Mouse (Mus musculus) heart, postnatal 10 days (tissue): ENCODE measurements around the gene Alg6. TPM values are rescaled to one million over a fixed set of nuclear protein-coding genes. Genes with fewer than 3 reads are reported as not detected.

Experiments
- DNase-seq, 2 experiments: peaks; one replicate each; pipeline ENCODE4 v3.0.0; 2021
- intact Hi-C: fragments of 180-260 bp; cut with DNase I; formaldehyde crosslinking; loops from one replicate; pipeline ENCODE4 v1.15.1; 2025
- total RNA-seq, 2 experiments: library from RNA; stranded (reverse); gene quantifications; 2 replicates each; pipeline ENCODE4 v1.2.3; 2021

Alg6 gene
- 1 to 10 TPM; 7.9 to 8.0 TPM for total RNA-seq

DNA sequence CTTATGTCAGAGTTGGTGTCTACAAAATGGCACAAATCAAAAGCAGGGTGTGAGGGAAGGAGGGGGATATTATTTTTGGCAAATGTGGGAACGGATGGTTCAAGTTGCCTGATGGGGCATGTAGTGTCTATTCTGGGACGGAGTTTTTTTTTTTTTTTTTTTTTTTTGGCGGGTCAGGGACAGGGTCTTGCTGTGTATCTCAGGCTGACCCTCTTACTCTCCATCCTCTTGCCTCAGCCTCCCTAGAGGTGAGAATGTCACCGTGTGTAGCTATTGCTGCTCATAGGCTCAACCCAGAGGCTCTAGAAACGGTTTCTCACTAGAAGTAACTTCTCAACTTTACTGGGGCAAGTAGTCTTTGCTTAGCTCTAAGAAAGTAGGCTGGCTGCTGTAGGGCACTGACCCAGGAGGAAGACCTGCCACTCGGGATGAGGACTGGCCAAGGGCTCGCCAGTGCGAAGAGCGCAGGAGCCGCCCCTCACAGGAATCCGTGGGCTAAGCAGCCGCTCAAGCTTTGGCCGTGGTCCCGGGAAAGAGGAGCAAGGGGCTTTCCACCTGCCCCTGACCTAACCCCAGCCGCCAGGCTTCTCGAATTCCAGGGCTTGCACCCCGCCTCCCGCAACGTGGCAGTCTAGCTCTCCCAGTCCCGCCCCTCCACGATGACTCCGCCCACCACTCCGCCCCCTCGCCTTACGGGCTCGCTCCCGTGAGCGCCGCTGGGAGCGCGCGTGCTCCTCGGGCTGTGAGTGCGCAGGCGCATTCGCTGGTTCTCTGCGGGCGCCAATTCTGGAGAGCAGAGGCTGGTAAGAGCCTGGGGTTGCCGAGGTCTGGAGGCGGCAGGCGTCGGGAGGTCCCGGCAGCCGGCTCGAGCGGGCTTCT is at the start of gene Alg6:
Gene Alg6 (plus strand): TSS at position 761 of the 879 bp plus-strand sequence.
- DNase-seq, result peak; percentile 98
- intact Hi-C loops, result loop anchor here (2.0 kb wide), 1 partner anchor 54 kb away; no protein-coding TSS in a partner anchor

DNA sequence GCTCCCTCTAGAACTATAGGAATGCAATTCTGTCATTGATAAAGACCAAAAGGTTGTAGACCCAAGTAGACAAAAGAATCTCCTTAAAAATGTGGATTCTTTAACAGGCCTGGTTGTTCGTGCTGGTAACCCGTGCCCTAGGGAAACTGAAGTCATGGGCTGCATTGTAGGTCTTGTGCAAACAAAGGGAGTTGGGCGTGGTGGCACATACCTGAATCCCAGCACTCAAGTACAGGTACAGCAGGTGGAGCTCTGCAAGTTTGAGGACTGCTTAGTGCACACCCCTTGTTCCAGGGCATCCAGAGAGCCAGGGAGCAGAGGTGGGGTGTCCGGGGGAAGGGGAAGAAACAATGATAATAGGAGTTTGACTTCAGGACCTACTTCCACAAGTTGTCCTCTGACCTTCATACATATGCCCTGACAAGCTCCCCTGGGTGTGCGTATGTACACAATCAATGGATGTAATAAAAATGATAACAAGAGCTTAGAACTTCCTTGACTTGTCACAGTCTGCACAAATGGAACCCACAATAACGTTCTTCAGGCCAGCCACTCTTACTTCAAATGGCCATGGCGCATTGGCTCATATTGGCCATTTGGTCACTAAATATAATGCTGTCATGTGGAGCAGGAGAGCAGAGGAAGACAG is 45.1 kb upstream of the Alg6 start:
- intact Hi-C loops, result no loop called here
- DNase-seq, result no peak

DNA sequence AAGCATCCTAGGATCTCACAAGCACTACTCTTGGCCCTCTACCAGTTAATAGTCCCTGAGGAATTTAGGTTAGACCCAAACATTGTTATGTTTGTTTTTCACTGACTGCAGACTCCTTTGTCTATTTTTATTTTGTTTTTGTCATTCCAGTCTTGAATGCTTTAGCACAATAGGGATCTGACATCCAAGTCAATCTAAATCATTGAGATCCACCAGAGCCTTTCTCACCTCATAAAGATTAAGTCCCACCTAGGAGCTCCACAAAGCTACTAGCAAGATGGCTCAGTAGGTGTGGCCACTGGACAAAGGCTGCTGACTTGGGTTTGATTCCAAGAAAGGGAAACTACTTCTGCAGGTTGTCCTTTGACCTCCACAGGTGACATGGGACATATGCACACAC is 40.3 kb upstream of the Alg6 start:
- intact Hi-C loops, result no loop called here
- DNase-seq, result no peak

DNA sequence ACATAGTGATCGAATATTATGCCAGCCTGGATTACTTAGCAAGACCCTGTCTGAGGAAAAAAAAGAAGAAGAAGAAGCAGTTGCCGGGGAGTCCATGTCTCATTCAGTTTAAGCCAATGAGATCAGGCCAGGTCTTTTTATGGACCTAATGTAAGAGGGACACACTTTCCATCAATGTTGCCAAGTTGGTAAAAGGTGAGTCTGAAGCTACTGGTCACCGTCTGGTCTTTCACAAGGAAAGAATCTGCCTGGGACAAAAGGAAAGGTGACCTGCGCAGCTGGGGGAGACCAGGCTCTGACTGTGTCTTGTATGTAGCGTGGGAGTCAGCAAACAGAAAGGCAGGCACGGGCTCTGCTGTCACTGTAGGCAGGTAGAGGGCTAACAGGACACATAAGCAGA is 31.5 kb upstream of the Alg6 start:
- intact Hi-C loops, result no loop called here
- peak; percentile 54 to 61 for DNase-seq

DNA sequence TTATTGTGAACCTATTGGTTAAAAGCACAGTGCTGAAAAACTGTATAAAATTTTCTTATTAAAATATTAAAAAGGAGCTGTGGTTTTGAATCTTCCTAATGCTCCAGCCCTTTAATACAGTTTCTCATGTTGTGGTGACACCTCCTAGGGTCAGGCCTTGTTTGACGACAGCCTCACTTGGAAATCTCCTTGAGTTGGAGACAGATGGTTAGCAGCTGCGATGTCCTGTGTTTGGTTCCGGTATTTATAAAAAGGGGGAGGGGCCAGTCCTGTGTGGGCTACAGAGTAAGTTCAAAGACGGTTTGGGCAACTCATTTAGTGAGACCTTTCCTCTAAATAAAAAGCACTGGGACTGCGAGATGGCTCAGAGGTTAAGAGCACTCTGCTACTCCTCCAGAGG is 29.2 kb upstream of the Alg6 start:
- DNase-seq, result no peak
- intact Hi-C loops, result no loop called here

DNA sequence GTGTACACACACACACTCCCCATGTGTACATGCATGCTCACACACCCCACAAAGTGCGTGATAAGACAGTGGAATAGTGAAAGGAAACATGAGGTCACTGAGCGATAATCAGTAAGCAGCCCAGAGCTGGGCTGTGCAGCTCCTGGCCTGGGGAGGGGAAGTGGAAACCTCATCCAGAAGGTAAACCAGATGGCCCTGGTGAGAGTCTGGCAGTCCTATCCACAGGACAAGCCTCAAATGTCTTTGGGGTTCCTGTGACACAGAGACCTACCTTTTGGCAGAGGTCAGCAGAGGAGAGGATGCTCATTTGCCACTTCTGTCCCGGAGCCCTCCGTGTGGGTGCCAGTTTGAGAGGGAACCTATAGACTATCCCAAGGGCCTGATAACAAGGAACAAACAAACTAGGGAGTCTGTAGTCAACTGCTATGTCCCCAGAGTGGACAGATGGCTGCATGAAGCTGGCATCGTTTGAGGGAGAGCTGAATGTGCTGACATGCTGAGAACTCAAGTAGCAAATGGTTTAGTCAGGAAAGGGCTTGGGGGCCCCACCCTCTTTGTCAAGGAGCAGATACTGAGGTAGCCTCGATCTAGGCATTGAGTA is 2.8 kb upstream of the Alg6 start:
- no peak for DNase-seq
- intact Hi-C loops, result no loop called here

DNA sequence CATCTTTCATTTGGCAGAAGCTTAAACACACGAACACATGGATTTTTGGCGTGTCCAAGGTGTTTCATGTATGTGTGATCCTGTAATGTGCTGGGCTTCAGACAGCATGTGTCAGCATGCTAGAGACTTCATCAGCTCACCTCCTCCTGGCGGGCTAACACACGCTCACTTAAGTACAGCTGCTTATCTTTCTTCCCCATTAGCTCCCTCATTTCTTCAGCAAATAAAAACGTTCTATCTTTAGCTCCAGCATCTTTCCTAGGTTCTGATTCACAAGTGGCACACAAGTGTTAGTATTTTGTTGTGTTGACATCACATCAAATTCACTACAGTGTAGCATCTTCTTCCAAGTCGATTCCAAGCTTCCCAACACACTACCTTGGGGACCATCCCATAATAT is 1.5 kb upstream of the Alg6 start:
- intact Hi-C loops, result loop anchor here (2.0 kb wide), 1 partner anchor 53 kb away; no protein-coding TSS in a partner anchor
- no peak for DNase-seq

DNA sequence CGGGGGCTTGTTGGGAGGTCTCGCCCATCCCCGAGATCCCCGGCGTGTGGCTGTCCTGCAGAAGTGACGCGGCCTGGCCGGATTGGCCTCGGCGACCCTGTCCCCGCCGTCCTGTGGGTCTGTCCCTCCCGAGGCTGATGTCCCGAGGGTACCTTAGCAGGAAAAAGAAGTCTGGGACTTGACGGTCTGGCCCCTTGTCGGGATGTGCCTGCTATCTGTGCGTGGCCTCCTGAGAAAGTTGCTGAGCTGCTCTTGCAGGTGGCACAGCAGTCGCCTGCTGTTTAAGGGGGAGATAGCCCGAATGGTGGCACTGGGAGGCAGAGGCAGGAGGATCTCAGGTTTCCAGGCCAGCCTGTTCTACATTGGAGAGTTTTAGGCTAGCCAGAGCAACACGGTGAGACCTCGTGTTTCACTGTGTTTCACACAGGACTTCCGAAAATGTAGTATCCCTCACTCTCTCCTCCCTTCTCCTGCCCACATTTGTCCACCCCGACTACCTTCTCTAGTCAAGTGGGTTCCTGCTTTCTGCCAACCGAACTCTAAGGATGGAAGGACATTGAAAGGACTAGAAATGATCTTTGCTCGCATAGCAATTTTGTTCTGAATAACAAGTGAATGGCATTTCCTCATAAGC is 436 bp downstream of the Alg6 start:
- intact Hi-C loops, result loop anchor here (2.0 kb wide), 1 partner anchor 55 kb away; no protein-coding TSS in a partner anchor
- no peak for DNase-seq

DNA sequence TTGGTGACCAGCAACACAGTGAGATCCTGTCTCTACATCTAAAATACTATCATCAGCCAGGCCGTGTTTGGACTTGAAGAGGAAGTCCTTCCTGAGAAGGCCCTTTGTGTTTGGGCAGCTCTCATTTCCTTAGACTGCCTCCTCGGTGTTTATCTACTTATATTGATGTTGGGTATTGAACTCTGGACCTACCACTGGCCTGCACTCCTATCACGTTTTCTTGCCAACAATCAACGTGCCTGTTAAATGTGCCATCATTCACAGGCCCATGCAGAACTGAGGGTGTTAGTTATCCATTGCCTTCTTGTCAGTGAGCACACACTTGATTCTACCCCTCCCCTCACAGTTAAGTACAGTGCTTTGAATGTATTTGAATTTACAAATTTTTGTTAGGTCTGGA is 2.4 kb downstream of the Alg6 start:
- intact Hi-C loops, result no loop called here
- DNase-seq, result no peak

DNA sequence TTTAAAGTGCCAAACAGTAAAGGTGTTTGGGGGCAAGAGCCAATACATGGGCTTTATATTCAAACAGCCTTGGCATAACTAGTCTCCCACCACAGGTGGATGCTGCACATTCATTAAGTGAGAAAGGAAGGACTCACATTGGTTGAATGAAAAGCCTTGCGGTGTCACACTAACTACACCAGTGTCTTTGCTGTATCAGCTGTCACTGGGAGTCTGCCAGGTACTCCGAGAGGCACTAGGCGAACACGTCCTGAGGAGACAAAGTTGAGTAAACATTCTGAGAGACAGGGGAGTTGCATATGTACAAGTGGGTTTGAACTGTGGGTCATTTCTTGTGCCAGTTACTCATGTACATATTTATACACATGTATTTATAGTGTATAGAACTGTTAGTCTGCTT is 8.9 kb downstream of the Alg6 start:
- peak; percentile 20 to 26 for DNase-seq
- intact Hi-C loops, result no loop called here

DNA sequence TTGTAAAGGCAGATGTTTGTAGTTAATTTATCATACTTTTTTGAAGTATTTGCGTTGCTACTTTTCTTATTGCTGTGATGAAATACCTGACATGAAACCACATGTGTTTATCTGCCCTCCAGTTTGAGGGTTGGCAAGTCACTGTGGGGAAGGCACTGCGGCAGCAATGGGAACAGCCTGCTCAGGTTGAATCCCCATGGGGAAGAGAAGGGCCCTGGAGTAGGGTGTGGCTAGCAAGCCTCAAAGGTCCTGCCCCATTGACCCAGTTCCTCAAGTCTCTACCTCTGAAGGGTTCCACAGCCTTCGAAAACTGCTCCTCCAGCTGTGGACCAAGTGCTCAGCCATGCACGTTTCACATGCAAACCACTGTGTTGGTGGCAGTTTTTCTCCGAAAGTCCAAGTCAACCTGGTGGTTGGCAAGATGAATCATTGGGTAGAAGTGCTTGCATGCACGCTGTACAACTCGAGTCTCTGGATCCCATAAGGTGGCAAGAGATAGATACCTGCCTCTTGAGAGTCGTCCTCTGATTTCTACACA is 10.5 kb downstream of the Alg6 start:
- no peak for DNase-seq

DNA sequence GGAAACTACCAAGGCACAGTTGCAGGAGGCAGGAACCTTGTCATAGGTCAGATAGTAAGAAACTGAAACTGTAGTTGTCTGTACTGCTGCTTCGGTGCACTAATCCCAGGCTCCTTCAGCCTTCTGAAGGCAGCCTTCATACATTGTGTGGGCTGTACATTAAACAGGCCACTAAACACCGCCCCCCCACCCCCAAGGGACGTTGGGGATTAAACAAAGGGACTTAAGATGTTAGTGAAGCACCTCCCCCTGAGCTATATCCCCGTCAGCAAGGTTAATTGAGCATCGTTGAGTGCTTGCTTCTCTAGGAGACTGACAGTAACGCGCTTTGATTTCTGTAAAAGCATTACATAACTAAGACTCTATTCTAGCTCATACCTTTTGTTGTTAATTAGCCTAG is 24.4 kb downstream of the Alg6 start:
- no peak for DNase-seq

More for the DNA sequence above, 10.5 kb downstream of the Alg6 start:
- intact Hi-C loops, result no loop called here

DNA sequence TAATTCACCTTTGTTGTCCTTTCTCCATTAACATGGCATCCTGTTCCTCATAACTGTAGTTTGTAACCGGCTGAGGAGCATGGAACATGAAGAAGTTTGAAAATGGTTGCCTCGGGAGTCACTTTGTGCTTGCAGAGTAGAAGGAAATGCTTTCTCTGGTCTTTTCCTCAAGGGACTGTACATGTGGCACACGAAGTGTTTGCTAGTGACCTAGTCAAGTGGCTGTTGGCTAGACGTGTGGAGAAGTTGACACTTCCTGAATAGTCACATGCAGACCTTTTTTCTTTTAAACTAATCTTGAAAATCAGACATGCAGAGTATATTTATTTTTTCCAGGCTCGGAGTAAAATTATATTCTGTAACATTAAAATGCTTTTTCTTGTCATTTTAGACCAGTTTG is 37.0 kb downstream of the Alg6 start:
- intact Hi-C loops, result no loop called here
- DNase-seq, result no peak

More for the DNA sequence above, 24.4 kb downstream of the Alg6 start:
- intact Hi-C loops, result no loop called here

DNA sequence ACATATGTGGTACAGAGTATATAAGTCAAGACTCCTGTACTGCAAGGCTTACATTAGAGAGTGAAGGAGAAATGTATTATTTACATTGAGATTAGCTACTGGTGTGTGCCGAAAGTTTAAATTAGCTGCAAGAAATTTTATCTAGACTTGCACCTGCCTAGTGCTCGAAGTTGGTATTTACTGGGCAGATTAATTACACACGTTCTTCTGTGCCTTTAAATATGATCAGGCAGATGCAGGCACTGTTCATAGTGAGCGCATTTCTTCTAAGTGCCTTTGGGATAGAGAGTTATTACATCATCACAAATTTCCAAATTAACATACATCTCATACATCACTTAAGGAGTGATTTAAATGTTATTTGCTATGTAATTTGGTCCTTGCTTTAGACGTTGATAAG is 50.8 kb downstream of the Alg6 start:
- intact Hi-C loops, result loop anchor here (2.0 to 5.0 kb wide), 2 partner anchors 106 to 469 kb away; partner anchors contain the start of gene Gm12689
- no peak for DNase-seq

DNA sequence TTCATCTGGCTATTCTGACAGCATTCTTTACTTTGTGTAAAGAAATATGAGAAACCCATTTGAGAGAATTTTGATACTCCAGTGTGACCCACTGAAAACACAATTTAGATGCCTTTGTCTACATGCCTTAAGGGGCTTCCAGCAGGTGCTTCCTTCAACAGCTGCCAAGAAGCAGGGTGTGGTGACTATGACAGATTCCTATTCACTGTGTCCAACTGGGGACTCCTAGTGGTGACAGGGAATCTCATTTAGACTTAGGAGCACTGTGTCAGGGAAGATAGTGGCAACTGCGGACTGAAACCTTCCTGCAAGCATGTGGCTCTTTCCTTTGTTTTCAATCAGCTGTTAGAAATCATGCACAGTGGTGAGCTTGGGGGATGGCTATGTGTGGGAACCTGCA is 51.3 kb downstream of the Alg6 start:
- intact Hi-C loops, result loop anchor here (2.0 to 5.0 kb wide), 2 partner anchors 106 to 469 kb away; partner anchors contain the start of gene Gm12689
- DNase-seq, result peak; percentile 55 to 66

DNA sequence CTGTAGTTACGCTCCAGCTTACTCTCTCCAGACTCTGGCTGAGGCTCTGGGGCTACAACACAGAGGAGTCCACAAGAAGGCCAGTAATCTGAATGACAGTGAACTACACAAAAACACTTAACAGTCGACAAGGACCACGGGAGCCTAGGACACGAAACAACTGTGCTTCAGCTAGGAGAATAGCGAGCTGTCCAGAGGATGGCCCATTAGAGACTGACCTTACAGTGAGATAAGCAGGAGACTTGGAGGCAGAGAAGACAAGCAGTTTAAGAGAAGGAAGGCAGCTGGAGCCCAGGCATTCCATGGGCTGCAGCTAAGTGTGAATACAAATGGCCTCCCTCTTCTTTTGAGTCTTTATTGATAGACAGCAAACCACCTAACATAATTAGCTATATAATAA is 55.1 kb downstream of the Alg6 start:
- DNase-seq, result peak; percentile 15 to 18
- intact Hi-C loops, result no loop called here

DNA sequence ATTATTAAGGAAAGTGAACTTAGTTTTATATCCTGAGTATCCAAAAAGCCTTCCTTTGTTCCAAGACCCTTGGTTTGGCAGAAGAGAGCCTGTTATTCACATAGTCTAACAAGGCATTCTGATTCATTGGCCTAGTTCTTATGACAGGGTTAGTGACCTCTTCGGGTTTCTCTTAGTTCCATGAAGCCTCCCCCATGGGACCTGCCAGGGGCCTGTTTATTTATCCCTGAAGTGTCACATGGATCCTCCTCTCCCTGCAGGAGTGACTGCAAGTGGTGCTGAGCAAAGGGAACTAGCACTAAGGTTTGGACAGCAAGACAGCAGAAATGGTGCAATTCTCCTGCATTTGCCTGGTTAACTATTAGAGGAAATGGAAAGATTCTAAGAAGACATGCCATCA is 57.6 kb downstream of the Alg6 start:
- intact Hi-C loops, result no loop called here
- peak in 1 of 2 experiments; percentile 5 for DNase-seq

DNA sequence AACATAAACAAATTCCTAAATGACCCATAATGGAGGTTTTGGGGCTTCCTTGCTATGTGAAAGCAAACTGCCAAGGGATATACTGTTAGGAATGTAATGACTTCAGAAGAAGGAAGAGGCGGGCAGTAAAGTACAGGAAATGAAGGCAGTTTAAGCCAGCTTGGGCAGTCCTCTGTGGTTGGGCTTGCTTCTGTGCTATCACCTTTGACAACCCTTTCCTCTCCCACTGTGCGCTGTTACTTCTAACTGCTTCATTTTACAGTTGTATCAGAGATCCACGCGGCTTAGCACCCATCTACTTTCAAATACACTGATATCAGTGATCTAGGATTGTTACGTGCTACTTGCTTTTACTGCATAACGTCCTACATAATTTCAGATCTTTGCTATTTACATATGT is 76.9 kb downstream of the Alg6 start:
- no peak for DNase-seq
- intact Hi-C loops, result no loop called here
